Mouse (Mus musculus) MEL (cell line): ENCODE results near the gene C330021F23Rik.

Experiments
- CHD2 ChIP-seq: IDR thresholded peaks from 2 replicates; pipeline ENCODE4 v1.6.1; 2011; ENCODE audit warnings: low read length, improper control_type of control experiment
- CTCF ChIP-seq, 3 experiments: IDR thresholded peaks in 2 of 3; conservative IDR thresholded peaks in 1 of 3; 2 replicates each; pipeline ENCODE4 v1.5.1; 2011 to 2012; ENCODE audit warnings: low read length in 3 of 3, low read depth in 2 of 3, mild to moderate bottlenecking in 2 of 3, improper control_type of control experiment in 1 of 3, inconsistent platforms in 1 of 3, mixed read lengths in 1 of 3, moderate library complexity in 1 of 3; ENCODE audit not compliant: control insufficient read depth in 1 of 3, insufficient read depth in 1 of 3, poor library complexity in 1 of 3, severe bottlenecking in 1 of 3
- HCFC1 ChIP-seq: IDR thresholded peaks from 2 replicates; pipeline ENCODE4 v1.6.1; 2012; ENCODE audit warnings: low read depth, mild to moderate bottlenecking, inconsistent platforms, low read length, improper control_type of control experiment, moderate library complexity
- KAT2A ChIP-seq: conservative IDR thresholded peaks from 2 replicates; pipeline ENCODE4 v1.6.1; 2012; ENCODE audit warnings: low read depth, low read length, improper control_type of control experiment, inconsistent platforms
- MAFK ChIP-seq: IDR thresholded peaks from 2 replicates; pipeline ENCODE4 v1.6.1; 2011; ENCODE audit warnings: low read depth, mild to moderate bottlenecking, low read length, improper control_type of control experiment, borderline replicate concordance
- MXI1 ChIP-seq: IDR thresholded peaks from 2 replicates; pipeline ENCODE4 v1.6.1; 2011; ENCODE audit warnings: mild to moderate bottlenecking, low read depth, low read length, improper control_type of control experiment
- POLR2A ChIP-seq, 2 experiments: IDR thresholded peaks; 2 replicates each; pipeline ENCODE4 v1.6.1; 2011 to 2012; ENCODE audit warnings: low read length in 2 of 2, mild to moderate bottlenecking in 2 of 2, control low read depth in 1 of 2, improper control_type of control experiment in 1 of 2, low read depth in 1 of 2, moderate library complexity in 1 of 2; ENCODE audit not compliant: control insufficient read depth in 1 of 2, insufficient read depth in 1 of 2, poor library complexity in 1 of 2
- POLR2AphosphoS2 ChIP-seq: IDR thresholded peaks from 2 replicates; pipeline ENCODE4 v1.6.1; 2011; ENCODE audit warnings: low read length, improper control_type of control experiment
- TCF12 ChIP-seq: IDR thresholded peaks from 2 replicates; pipeline ENCODE4 v1.6.1; 2014; ENCODE audit warnings: low read depth, mild to moderate bottlenecking, inconsistent platforms, low read length, improper control_type of control experiment, moderate library complexity
- UBTF ChIP-seq: IDR thresholded peaks from 2 replicates; pipeline ENCODE4 v1.6.1; 2012; ENCODE audit warnings: low read depth, mild to moderate bottlenecking, inconsistent platforms, low read length, improper control_type of control experiment, moderate library complexity, borderline replicate concordance; ENCODE audit not compliant: insufficient read depth
- USF1 ChIP-seq: IDR thresholded peaks from 2 replicates; pipeline ENCODE4 v1.6.1; 2014; ENCODE audit warnings: low read depth, mild to moderate bottlenecking, inconsistent platforms, low read length, improper control_type of control experiment, moderate library complexity
- USF2 ChIP-seq, 2 experiments: IDR thresholded peaks; 2 replicates each; pipeline ENCODE4 v1.6.1; 2011 to 2012; ENCODE audit warnings: improper control_type of control experiment in 2 of 2, low read length in 2 of 2, borderline replicate concordance in 1 of 2, inconsistent platforms in 1 of 2, low read depth in 1 of 2, mild to moderate bottlenecking in 1 of 2; ENCODE audit not compliant: insufficient read depth in 1 of 2
- ZMIZ1 ChIP-seq: IDR thresholded peaks from 2 replicates; pipeline ENCODE4 v1.6.1; 2012; ENCODE audit warnings: low read depth, mild to moderate bottlenecking, inconsistent platforms, low read length, improper control_type of control experiment, moderate library complexity
- ZNF384 ChIP-seq: IDR thresholded peaks from 2 replicates; pipeline ENCODE4 v1.6.1; 2012; ENCODE audit warnings: low read depth, mild to moderate bottlenecking, inconsistent platforms, low read length, improper control_type of control experiment

DNA sequence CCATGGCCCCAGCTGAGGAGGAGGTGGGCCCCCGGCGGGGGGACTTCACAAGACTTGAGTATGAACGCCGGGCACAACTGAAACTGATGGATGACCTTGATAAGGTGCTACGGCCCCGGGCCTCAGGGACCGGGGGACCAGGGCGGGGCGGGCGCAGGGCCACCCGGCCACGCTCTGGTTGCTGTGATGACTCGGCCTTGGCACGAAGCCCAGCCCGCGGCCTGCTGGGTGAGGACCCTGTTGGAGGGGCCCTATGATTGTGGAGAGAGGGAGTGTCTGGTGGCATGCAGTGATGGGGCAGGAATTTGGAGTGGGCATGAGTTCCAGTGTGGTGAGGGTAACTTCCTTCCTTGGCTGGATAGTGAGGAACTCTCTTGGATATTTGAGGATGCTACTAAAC, 38.8 kb downstream of the C330021F23Rik start:
- TF ChIP-seq ZNF384 (no peak), CTCF (IDR thresholded peaks at IDR 0.05 in 2 of 3, conservative IDR thresholded peaks at IDR 0.05 in 1 of 3; ENCODE audit: control insufficient read depth in 1 of 3, insufficient read depth in 1 of 3, low read depth in 2 of 3, low read length in 3 of 3, poor library complexity in 1 of 3, severe bottlenecking in 1 of 3) (no peak), UBTF (no peak), CHD2 (no peak), POLR2AphosphoS2 (no peak), ZMIZ1 (no peak), POLR2A (IDR thresholded peaks at IDR 0.05; ENCODE audit: control insufficient read depth in 1 of 2, insufficient read depth in 1 of 2, low read depth in 1 of 2, low read length in 2 of 2, poor library complexity in 1 of 2) (no peak), USF2 (IDR thresholded peaks at IDR 0.05; ENCODE audit: borderline replicate concordance in 1 of 2, insufficient read depth in 1 of 2, low read depth in 1 of 2, low read length in 2 of 2) (no peak), HCFC1 (no peak), MAFK (no peak), USF1 (no peak), KAT2A (no peak), MXI1 (no peak), TCF12 (no peak)
